Mouse (Mus musculus) embryo, embryonic 11.5 days (tissue): ENCODE data around the gene Letmd1.
"Not testable (repeated sequence)": the region's sequence is repeated elsewhere in the genome, so short reads cannot be mapped to it uniquely, and the experiment has no call there.

Source experiments
- DNase-seq: peaks from one replicate; pipeline ENCODE4 v3.0.0-alpha.2; 2012; ENCODE audit warnings: low read depth, low spot score

The Letmd1 gene

DNA sequence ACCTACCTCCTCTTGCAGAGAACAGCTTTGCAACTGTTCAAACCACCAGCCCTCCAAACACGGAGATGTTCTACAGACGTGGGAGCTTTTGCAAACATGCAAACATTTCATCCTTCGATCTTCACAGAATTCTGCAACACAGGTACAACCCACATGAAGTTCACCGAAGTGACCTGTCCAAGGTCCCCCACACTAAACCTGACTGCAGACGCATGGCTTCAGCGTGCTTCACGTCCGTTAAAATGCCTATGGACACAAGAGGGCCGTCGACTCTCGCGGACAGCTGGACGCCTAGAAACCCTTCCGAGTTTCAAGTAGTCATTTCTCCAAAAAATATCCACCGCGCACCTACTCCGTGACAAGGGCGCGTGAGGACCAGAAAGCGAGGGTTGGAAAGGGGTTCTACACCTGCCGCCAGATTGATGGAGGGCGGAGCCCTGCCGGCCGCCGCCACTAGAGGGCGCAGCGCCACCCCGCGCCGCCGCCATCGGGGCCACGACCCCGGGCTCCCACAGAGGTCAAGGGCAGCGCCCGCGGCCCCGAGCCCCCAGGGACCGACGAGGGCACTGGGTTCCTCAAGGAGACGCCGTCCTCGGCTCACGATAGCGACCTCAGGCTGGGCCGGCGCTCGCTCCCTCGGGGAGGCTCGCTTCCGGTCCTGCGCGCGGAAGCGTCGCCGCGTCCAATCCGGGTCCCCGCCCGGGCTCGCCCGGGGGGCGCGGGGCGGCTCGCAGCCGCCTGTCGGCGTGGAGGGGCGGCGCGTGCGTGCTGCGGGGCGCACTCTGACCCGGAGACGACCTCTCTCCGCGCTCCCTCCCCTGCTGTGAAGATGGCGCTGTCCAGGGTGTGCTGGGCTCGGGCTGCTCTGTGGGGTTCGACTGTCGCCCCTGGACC is at the start of gene Letmd1:
Letmd1 (plus strand) TSS at position 729 of the 894 bp plus-strand sequence.
- DNase-seq = peak; percentile 82

DNA sequence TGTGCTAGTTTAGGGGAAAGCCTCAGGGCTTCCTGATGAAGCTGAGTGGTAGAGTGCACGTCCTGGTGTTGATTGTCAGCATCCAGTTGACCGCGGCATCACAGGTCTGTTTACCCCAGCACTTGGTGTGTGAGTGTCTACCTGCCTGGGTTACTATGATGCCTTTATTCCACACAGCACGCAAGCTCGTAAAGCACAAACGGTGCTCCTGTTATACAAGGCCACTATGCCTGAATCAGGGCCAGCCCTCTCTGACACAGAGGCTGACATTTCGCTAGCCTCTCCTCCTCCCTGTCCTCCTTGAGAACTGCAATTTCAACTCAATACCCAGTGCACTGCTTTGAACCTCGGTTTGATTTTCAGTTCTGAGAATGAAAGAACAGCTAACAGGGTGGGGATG is 49.5 kb upstream of the Letmd1 start:
- DNase-seq = no peak

DNA sequence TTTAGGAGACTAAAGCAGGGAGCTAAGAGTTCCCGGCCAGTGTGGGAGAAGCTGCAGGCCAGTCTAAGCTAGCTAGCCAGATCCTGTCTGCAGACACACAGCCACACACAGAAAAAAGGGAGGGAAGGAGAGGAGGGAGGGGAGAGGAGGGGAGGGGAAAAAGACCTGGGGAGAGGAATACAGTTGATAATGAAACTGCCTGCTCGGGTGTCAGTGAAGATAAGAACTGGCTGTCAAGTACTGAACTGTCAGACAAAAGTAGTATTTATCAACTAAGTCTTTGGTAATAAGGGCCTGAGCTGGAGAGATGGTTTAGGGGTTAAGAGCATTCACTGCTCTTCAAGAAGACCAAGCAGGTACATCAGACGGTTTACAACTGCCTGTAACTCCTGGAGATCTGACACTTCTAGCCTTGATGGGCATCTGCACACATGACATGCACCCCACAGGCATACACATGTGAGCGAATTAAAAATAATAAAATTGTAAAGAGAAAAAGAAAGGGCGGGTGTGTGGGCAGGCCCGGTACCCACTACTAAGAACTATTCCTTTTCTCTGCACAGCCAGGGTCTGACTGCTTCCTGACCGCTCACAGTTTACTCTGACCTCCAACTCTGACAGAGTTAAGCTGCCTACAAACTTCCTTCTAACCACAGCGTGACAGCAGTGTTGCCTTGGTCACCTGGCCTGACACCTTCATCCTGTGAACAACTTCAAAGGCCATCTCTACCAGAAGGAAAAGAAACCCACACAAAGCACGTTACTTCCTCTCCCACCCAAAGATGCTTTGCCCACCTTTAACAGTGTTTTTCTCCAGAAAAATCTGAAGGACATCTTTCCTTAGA is 48.7 kb upstream of the Letmd1 start:
- no peak for DNase-seq

DNA sequence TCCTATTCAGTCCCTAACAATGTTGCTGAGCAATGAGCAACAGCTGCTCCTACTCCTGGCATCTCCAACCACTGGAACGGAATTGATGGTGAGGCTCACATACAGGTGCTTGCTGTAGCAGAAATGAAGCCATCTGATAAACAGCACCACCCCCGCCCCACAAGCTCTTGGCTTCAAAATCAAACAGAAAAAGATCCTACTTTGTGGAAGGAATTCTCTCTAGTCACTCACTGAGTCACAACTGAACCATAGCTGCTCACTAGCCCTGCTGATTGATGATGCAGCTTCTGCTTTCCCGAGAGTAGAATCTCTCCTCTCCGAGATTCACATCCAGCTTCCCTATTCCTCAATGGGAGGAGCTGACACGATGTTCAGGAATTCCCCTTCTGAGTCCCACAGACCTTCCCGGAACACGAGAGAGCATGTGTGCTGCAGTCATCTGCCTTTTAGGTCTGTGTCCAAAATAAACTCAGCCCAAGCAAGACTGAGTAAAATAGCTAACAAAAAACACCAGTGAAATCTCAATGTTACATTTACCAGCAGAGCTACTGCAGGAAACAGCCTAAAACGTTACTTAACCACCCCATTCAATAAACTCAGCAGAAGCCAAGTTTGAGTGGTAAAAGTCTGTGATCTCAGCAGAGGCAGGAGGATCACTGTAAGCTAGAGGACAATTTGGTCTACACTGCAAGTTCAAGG is 47.6 kb upstream of the Letmd1 start:
- DNase-seq = no peak

DNA sequence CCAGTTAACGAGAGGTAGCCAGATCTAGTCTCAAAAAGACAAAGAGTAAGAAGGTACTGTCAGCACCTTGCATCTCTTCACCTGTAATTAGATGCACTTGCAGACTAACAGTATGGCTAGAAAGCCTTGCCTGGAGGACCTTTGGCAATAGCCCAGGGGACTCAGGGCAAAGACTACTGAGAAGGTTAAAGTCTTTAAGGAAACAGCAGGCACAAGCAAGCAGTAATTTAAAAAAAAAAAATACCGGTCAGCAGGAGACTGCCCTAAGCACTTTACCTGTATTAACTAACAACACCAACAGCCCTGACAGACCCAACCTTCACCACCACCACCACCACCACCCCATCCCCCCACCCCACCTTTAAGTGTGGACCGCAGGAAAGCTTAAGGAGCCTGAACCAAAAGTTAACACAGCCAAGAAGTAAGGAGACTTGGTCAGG is 47.0 kb upstream of the Letmd1 start, which contains the start of gene Gm5475:
Gm5475 (plus strand) TSS at position 390 of the 440 bp plus-strand sequence.
- not testable (repeated sequence) for DNase-seq

DNA sequence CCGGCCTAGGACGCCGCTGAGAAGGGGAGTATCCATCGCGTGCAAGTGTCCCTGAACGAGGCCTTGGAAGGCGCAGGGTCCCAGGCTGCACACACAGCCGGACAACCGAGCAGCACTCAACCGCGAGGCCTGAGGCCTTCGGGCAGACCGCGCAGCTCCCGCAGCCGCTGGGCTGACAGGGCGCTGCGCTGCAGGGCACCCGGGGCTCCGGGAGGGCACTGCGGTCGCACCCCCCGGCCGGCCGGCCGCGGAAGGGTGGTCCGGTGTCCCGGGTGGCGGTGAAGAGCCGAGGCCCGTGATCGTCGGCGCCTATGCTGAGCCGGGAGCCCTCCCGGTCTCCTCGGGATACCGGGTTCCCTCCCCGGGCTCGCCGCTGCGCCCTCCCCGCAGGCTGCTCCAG is 46.3 kb upstream of the Letmd1 start:
- DNase-seq = no peak

DNA sequence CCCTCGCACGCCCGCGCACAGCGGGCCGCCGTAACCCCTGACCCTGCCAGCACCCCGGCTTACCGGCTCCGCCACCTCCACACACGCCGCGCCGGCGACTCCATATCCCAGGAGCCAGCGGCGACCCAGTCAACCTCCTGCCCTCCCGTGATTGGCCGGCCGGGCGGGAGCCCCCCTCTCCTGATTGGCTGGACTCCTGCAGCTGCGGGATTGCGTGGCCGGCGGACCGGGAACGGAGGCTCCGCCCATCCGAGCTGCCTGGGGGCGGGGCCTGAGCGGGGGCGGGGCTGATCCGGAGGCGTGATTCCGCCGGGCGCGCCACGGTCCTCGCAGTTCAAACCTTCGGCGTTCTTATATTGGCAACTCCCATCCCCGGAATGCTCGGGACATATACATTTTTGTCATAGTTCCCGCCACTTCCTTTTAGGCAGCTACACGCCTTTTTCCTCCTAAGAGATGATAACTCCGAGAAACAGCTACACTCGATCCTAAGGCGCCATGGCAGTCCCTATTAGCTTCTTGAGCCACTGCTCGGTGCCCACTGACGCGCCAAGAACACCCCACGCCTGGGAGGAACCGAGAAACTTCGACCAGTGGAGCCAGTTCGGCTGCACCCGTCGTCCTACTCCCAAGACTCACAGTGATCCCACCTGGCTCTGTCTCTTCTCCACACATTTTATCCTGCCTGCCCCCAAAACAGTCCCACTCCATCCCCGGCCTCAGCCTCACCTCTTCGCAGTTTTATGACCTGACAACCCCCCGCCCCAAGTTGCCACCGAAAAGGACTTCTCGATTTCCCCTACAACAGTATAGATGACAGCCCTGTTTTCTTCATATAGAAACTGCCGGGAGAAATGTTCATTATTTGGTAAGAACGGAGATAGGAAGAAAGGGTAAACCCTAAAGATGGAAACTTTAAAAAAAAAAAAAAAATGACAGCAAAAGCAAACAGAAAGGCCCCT is 45.6 kb upstream of the Letmd1 start:
- peak; percentile 86 for DNase-seq

DNA sequence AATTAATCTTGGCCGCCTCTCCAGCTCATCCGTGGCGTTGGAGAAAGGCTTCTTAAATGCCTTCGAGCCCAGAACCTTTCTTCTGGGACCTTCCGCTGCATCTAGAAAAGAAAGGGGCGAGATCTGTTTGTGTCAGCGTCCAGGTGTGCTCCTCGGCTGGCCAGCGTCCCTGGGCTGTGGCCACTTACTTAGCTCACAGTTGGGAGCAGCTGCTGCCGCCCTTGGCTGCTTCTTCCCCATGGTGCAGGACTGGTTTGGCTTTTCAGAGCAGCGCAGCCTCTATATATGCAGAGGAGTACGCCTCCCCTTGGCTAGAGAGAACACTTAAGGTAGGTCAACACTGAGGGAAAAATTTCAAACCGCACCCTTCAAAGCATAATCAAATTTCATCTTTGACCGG is 44.9 kb upstream of the Letmd1 start:
- DNase-seq = no peak

DNA sequence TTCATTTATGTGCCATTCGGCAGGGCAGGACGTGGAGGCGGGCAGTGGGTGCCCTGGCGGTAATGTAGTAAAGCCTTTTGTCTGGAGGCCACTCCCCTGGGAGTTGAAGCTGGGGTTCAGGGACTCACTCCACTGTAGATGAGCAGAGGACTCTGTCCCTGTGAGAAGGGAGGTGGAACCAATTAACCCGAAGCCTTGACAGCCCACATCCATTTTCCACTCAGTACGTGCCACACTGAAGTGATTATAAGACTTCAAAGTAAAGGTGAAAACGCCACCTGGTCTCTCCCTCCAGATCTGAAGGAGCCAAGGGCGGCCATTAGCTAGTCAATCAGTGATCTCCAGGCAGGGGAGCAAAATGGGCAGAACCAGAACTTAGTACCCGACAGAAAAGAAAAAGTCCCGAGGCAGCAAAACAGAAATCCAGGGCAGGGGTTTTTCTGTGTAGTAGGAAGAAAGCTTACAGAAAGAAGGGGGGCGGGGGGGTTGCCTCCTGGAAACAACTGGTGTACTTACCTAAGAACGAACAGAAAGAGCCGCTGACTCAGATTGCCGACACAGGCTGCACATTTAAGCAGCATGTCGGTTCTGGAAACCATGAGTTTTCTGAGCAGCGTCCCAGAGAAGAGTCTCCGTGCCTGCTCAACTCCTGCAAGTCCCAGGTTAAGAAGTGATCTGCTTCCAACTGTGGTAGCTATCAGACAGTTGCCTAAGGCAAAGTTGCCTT is 44.3 kb upstream of the Letmd1 start, which contains the start of gene Slc11a2:
Slc11a2 (minus strand) TSS at position 677 of the 727 bp plus-strand sequence.
- no peak for DNase-seq

DNA sequence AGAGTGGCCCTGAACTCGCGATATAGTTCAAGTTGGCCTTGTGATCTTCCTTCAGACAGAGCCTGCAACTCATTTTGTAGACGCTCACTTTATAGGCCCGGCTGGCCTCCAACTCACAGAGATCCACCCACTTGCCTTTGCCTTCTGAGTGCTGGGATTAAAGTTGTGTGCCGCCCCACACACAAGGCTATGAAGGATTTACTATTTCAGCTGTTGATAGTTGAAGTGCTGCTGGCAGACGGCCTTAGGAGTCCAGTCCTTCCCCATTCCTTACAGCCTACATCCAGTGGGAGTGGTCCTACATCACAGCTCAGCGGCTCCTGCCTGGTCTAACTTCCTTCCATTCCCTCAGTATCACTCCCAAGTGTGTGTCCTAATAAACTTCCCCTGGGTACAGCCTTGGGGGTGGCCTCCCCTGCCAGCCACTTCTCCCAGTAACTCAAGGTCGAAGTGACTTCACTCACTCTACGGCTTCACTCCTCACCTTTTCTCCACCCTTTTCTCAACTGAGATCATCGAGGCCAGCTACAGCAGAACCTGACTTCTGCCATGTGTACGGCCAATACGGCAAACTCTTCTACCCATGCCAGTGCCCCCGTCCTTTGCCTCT is 40.4 kb upstream of the Letmd1 start:
- no peak for DNase-seq

DNA sequence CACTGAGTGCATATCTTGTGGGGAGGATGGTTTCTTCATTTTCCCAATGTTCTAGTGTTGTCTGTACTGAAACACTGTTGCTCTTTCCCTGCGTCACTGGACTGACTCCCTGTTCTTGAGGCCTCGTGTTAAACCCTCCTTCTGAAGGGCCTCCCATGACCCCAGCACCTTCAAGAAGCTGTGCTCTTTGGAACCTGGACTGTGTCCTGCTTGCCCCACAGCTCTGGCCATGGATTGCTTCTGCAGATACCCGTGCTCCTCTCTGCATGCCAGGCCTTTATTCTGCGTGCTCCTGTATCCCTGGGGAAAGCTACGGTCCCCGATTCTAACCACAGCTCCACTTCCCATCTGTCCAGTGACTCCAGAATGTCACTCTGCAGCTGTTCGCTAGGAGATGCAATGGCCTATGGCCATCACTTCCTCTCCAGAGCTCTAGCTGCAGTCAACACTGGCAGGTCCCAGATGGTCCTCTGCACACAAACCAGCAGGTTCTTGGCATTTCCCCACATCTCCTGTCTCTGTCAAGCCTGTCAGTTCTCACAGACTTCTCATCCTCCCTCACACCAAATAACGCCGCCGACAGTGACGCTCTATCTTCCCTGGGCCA is 38.8 kb upstream of the Letmd1 start:
- DNase-seq = no peak

DNA sequence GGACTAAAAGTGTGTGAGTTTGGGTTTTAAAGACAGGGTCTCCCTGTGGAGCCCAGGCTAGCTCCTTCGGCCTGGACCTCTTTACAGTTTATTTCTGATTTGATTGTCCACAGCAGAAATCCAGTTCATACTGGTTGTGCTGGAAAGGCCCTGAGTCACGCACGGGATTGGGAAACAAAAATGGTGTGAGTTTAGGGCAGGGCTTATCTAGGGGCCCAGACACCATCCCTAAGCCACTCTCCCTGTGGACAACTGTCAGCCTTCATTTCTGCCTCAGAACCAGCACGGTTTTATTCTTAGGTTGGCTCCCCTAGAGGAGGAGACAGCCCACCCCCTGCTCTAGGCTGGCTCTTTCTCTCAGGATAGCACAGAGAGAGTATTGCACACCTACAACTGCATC is 35.6 kb upstream of the Letmd1 start:
- no peak for DNase-seq

DNA sequence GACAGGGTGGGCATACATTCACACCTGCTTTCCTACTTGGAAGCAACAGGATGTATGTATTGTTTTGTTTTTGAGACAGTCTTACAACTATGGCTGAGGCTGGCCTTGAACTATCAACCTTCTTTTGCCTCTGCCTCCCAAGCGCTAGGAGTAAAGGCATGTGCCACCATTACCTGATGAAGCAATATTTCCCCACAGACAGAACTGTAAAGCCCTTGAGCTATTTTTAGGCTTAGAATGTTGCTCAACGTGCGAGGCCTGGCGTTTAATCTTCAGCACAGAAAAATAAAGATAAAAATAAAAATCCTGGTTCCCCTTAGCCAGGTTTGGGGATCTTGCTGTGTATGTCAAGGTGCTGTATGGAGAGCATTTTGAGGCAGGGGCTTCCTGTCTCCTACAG is 32.7 kb upstream of the Letmd1 start:
- no peak for DNase-seq

DNA sequence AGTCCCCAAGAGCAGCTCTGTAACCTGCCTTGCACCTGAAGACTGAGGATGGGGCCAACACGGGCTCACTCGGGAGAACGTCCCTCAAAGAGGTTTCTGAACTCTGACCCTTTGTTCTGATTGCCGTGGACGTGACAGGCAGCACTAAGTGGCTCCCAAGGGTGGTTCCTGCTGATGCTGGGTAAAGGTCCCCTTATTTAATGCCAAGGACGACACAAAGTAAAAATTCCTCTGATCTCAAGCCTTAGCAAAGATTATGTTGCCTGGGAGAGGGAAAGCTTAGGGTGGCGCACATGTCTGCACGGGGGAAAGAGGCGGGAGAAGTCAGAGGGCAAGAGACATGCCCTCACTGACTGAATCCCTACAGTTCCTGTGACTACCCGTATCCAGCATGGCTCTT is 32.3 kb upstream of the Letmd1 start:
- DNase-seq = no peak

DNA sequence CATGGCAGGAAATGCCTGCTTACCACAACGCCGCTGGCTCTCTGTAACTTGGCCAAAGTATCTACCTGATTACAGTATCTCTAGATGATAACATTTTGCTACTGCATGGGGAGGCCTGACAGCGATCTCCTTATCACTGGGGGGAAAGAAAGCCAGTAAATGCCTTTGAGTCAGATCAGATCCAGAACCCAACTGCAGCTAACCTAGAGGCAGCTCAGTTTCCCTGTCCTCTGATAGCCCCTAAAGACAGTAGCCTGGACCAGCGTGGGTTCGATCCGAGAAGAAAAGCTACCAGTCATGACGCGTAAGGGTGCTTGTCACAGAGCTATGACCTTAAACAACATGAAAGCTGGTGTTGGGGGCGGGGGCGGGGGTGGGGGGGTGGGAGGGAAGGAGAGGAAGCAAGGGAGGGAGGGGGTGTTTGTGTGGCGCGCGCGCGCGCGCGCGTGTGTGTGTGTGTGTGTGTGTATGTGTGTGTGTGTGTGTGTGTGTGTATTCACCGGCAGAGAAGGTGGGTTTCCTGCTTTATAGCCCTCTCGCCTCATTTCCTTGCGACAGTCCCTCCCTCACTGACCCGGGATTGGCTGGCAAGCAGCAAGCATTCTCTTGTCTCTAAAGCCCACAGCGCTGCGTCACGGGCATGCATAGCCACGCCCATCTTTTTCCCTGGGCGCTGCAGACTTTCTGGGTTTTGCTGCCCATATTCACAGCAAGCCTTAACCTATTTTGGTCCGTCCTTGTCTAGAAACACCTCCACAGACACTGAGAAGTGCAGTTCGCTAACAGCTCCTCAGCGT is 25.5 kb upstream of the Letmd1 start:
- DNase-seq = peak; percentile 79

DNA sequence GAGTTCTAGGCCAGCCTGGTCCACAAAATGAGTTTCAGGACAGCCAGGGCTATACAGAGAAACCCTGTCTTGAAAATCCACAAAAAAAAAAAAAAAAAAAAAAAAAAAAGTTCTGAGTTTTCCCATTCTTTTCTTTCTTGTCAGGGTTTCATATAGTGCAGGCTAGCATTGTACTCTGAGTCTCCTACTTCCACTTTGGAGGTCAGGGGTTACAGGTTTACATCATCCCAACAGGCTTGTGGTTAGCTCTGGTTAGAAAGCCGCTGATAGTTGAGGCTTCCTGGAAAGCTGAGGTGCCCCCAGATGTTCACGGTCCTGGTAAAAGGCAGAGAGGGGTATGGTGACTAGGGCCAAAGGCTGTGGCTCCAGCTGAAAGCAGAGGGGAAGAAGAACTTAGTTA is 21.9 kb upstream of the Letmd1 start:
- DNase-seq = no peak

DNA sequence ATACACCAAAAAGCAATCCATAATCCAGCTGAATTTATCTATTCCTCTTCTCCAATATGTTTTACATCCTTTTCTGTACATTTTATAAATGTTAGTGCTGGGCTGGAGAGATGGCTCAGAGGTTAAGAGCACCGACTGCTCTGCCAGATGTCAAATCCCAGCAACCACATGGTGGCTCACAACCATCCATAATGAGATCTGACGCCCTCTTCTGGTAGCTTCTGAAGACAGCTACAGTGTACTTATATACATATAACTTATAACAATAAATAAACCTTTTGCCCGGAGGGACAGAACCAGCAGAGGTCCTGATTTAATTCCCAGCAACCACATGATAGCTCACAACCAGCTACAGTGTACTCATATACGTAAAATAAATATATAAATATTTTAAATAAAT is 20.3 kb upstream of the Letmd1 start:
- DNase-seq = no peak

DNA sequence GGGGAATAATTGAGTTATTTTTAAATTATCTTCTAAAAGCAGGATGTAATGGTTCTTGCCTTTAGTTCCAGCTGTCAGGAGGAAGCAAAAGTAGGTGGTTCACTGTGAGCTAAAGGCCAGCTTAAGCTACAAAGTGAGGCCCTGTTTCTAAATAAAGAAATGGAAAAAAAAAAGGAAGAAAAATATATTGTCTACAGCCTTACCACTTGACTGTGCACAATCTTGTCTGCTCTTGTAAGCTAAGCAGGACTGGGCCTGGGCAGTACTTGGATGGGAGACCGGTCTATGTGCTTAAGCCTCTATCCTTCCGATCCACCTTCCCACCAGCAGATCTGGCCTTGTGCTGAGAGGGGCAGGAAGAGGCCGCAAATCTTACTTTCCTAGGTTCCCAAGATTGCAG is 19.3 kb upstream of the Letmd1 start:
- DNase-seq = no peak
